Mouse (Mus musculus) liver, adult 2 months (tissue): ENCODE data around the gene Lacc1.

ENCODE experiments used
- CTCF ChIP-seq: fragments of 200-500 bp; IDR thresholded peaks from 2 replicates; pipeline ENCODE4 v1.5.1; 2011; ENCODE audit warnings: low read depth, low read length, control low read depth
- POLR2A ChIP-seq: fragments of 200-500 bp; IDR thresholded peaks from 2 replicates; pipeline ENCODE4 v1.6.1; 2011; ENCODE audit warnings: low read length, control low read depth; ENCODE audit not compliant: insufficient read depth; ENCODE audit errors: extremely low read depth

GRCm38 (mm10) chr14:77034970-77035369 lies 1.7 kb downstream of the Lacc1 start:
- no peak for TF ChIP-seq CTCF
- no peak for TF ChIP-seq POLR2A
